Comparison of ENCODE assay signal across 9 mouse cellular contexts in the genomic region with DNA sequence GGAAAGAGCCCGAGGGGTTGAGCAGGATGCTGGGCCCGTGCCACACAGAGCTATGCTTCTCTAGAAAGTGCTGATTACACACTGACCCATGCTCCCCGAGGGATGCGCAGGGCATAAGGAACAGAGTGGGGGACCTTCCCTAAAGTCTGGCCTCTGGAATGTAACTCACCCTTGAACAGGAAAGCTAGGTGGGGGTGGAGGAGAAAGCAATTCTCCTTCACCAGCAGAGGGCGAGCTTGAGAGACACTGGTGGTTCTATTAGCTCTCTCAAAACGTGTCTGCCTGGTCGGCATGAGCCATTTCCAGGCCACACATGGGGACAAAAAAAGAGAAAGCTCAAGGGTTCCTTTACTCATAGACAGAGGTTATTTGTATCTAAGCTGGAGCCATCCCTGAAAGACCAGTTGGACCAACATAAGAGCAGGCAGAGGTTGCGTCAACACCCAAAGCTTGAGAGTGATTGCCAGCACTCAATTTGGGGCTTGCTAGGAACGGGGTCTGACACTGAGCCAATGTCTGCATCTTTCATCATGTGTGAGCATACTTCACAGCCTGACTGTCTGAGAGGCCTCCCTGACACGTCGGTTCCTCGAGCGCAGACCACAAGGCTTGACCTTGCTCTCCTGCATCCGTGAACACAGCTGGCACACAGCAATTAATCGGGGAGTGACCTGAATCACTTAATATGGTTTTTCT.
DNase-seq lines count a peak whose midpoint lies in the region; ATAC-seq and TF ChIP-seq lines count a peak whose summit lies in the region.
"Had no signal": no experiment of that assay in that cellular context is flagged by ENCODE, and none has a peak within 500 bp of the region (broad histone marks: within the 10 kb centered on the region; RNA-seq: fewer than 3 reads in every experiment).

No protein-coding gene starts in this region.

- no peak overlapping the region for H3K27ac ChIP-seq in forebrain, embryonic 10.5 days
- H3K27ac ChIP-seq in forebrain, embryonic 16.5 days (ENCODE audit: low read length), result no peak overlapping the region
- H3K27ac ChIP-seq in cerebellum, adult 2 months (ENCODE audit: insufficient read depth, low read length), result no peak overlapping the region
- H3K27ac ChIP-seq in heart, postnatal 0 days (ENCODE audit: low read depth), result no peak overlapping the region
- no peak overlapping the region for H3K27ac ChIP-seq in liver, embryonic 11.5 days (ENCODE audit: low read depth, low read length)
- H3K27ac ChIP-seq: stomach, embryonic 15.5 days had no signal

- H3K36me3 ChIP-seq in forebrain, embryonic 10.5 days (replicated peaks), result no peaks in the 10 kb centered on the region
- H3K36me3 ChIP-seq in forebrain, embryonic 16.5 days (ENCODE audit: control insufficient read depth, insufficient read depth), result no peaks in the 10 kb centered on the region
- H3K36me3 ChIP-seq in heart, postnatal 0 days (replicated peaks; ENCODE audit: control insufficient read depth, insufficient read depth, low read length), result no peaks in the 10 kb centered on the region
- H3K36me3 ChIP-seq in liver, embryonic 11.5 days (ENCODE audit: control insufficient read depth, insufficient read depth, low read length), result no peaks in the 10 kb centered on the region
- H3K36me3 ChIP-seq: stomach, embryonic 15.5 days had no signal

- peak; percentile 46 for DNase-seq in forebrain, embryonic 10.5 days (ENCODE audit: extremely low spot score, low spot score)
- peak; percentile 42 for DNase-seq in right cerebral cortex, adult 18-20 months
- no peak for DNase-seq in right cerebral cortex, postnatal 36 days (ENCODE audit: low spot score in 2 of 2)
- peak; percentile 22 to 33 for DNase-seq in cerebellum, adult 2 months
- peak; percentile 72 for DNase-seq in heart, postnatal 0 days (ENCODE audit: low spot score)
- DNase-seq in liver, embryonic 11.5 days (ENCODE audit: low spot score), result peak; percentile 51
- DNase-seq in retina, embryonic 14.5 days (ENCODE audit: low spot score), result peak; percentile 84

- peaks cover 26% of the 10 kb centered on the region for H3K4me1 ChIP-seq in forebrain, embryonic 10.5 days
- H3K4me1 ChIP-seq in forebrain, embryonic 16.5 days (replicated peaks; ENCODE audit: control insufficient read depth, insufficient read depth, low read length), result peaks cover 10% of the 10 kb centered on the region
- H3K4me1 ChIP-seq in cerebellum, adult 2 months (ENCODE audit: control insufficient read depth, insufficient read depth, low read length), result no peaks in the 10 kb centered on the region; the same call in 1 of the 2 replicates
- H3K4me1 ChIP-seq in heart, postnatal 0 days (ENCODE audit: control insufficient read depth, insufficient read depth), result 0 out of 2 replicates have a peak, but pooled peaks cover 3% of the 10 kb centered on the region
- H3K4me1 ChIP-seq in liver, embryonic 11.5 days (replicated peaks; ENCODE audit: control insufficient read depth, insufficient read depth, low read length), result peaks cover 9% of the 10 kb centered on the region; the same call in 1 of the 2 replicates

- peaks cover 7% of the 10 kb centered on the region; the same call in 1 of the 2 replicates for H3K27me3 ChIP-seq in forebrain, embryonic 10.5 days (ENCODE audit: poor library complexity, severe bottlenecking)
- no peaks in the 10 kb centered on the region for H3K27me3 ChIP-seq in forebrain, embryonic 16.5 days (replicated peaks; ENCODE audit: control insufficient read depth, insufficient read depth, low read length)
- H3K27me3 ChIP-seq in cerebellum, adult 2 months (ENCODE audit: control insufficient read depth, insufficient read depth, low read length), result no peaks in the 10 kb centered on the region
- no peaks in the 10 kb centered on the region for H3K27me3 ChIP-seq in heart, postnatal 0 days (ENCODE audit: control insufficient read depth, insufficient read depth, low read length)
- H3K27me3 ChIP-seq in liver, embryonic 11.5 days (replicated peaks; ENCODE audit: control insufficient read depth, insufficient read depth, low read length), result no peaks in the 10 kb centered on the region
- H3K27me3 ChIP-seq: stomach, embryonic 15.5 days had no signal

- peak; percentile 67 for TF ChIP-seq CTCF in cerebellum, adult 2 months (IDR thresholded peaks at IDR 0.05; ENCODE audit: borderline replicate concordance, insufficient read depth, low read depth, low read length)
- TF ChIP-seq CTCF in heart, postnatal 0 days (IDR thresholded peaks at IDR 0.05; ENCODE audit: low read depth), result peak; percentile 78

- no peak overlapping the region for H3K4me3 ChIP-seq in forebrain, embryonic 10.5 days
- no peak overlapping the region for H3K4me3 ChIP-seq in forebrain, embryonic 16.5 days (replicated peaks; ENCODE audit: low read length)
- H3K4me3 ChIP-seq in cerebellum, adult 2 months (replicated peaks; ENCODE audit: insufficient read depth, low read depth, low read length), result no peak overlapping the region
- H3K4me3 ChIP-seq in heart, postnatal 0 days (ENCODE audit: low read depth, low read length), result no peak overlapping the region
- H3K4me3 ChIP-seq in liver, embryonic 11.5 days (ENCODE audit: low read depth, low read length), result no peak overlapping the region
- H3K4me3 ChIP-seq: stomach, embryonic 15.5 days had no signal

- H3K9ac ChIP-seq in forebrain, embryonic 16.5 days (replicated peaks; ENCODE audit: low read depth, low read length), result no peak overlapping the region
- H3K9ac ChIP-seq in heart, postnatal 0 days (replicated peaks; ENCODE audit: low read depth, low read length), result no peak overlapping the region
- no peak overlapping the region for H3K9ac ChIP-seq in liver, embryonic 11.5 days (ENCODE audit: low read depth, low read length)
- H3K9ac ChIP-seq: stomach, embryonic 15.5 days had no signal

- TF ChIP-seq POLR2A in cerebellum, adult 2 months (IDR thresholded peaks at IDR 0.05; ENCODE audit: borderline replicate concordance, insufficient read depth, low read length), result no peak

- no peak for TF ChIP-seq EP300 in heart, postnatal 0 days (IDR thresholded peaks at IDR 0.05; ENCODE audit: low read depth)

- 66% methylated on average over 15 of the region's 15 CpGs for WGBS in forebrain, embryonic 10.5 days
- WGBS in forebrain, embryonic 16.5 days, result 61% methylated on average over 15 of the region's 15 CpGs
- WGBS in cerebellum, adult 2 months, result 53% methylated on average over 15 of the region's 15 CpGs
- WGBS in heart, postnatal 0 days, result 44% methylated on average over 15 of the region's 15 CpGs
- WGBS in liver, embryonic 11.5 days, result 57% methylated on average over 15 of the region's 15 CpGs

- no peak overlapping the region for H3K4me2 ChIP-seq in forebrain, embryonic 16.5 days (ENCODE audit: low read length)
- H3K4me2 ChIP-seq in heart, postnatal 0 days (ENCODE audit: low read depth, low read length), result no peak overlapping the region
- H3K4me2 ChIP-seq in liver, embryonic 11.5 days, result no peak overlapping the region
- H3K4me2 ChIP-seq: stomach, embryonic 15.5 days had no signal

- H3K9me3 ChIP-seq in forebrain, embryonic 10.5 days, result no peaks in the 10 kb centered on the region
- H3K9me3 ChIP-seq in forebrain, embryonic 16.5 days (ENCODE audit: control insufficient read depth, low read length), result no peaks in the 10 kb centered on the region
- no peaks in the 10 kb centered on the region for H3K9me3 ChIP-seq in heart, postnatal 0 days (replicated peaks; ENCODE audit: control insufficient read depth, low read length)
- no peaks in the 10 kb centered on the region for H3K9me3 ChIP-seq in liver, embryonic 11.5 days (ENCODE audit: control insufficient read depth, low read length)
- H3K9me3 ChIP-seq: stomach, embryonic 15.5 days had no signal

- no peak for ATAC-seq in forebrain, embryonic 16.5 days
- no peak for ATAC-seq in heart, postnatal 0 days (ENCODE audit: insufficient read depth, low read depth)
- no peak for ATAC-seq in liver, embryonic 11.5 days (replicated peaks; ENCODE audit: low FRiP score)

Comparison
In these comparisons a context has a peak if more than half of its experiments do, and no peak if none do; other contexts are left out.
1. DNase-seq: peak in forebrain, embryonic 10.5 days (single experiment), right cerebral cortex, adult 18-20 months (single experiment), cerebellum, adult 2 months (2 of 2), heart, postnatal 0 days (single experiment), liver, embryonic 11.5 days (single experiment) and retina, embryonic 14.5 days (single experiment); none in right cerebral cortex, postnatal 36 days (0 of 2).